Mouse (Mus musculus) heart, postnatal 0 days (tissue): Measurements from ENCODE around the gene Tnfsf8.

ENCODE experiments used
- CTCF ChIP-seq: IDR thresholded peaks from 2 replicates; pipeline ENCODE4 v1.5.1; 2016; ENCODE audit warnings: antibody characterized with exemption, control low read depth, low read depth
- EP300 ChIP-seq: IDR thresholded peaks from 2 replicates; pipeline ENCODE4 v1.6.1; 2016; ENCODE audit warnings: antibody characterized with exemption, low read depth

GRCm38 (mm10) chr4:63846881-63847597, 14.1 kb downstream of the Tnfsf8 start:
- TF ChIP-seq CTCF: no peak
- TF ChIP-seq EP300: no peak
